Mouse (Mus musculus) small intestine, adult 2 months (tissue): ENCODE measurements around the gene Nr2c2ap.

Source experiments
- CTCF ChIP-seq: fragments of 200-500 bp; IDR thresholded peaks from 2 replicates; pipeline ENCODE4 v1.5.1; 2012; ENCODE audit warnings: low read depth, mild to moderate bottlenecking, control low read depth, inconsistent platforms, low read length, moderate library complexity, mixed read lengths; ENCODE audit not compliant: insufficient replicate concordance, insufficient read length; ENCODE audit errors: extremely low read depth
- POLR2A ChIP-seq: fragments of 200-500 bp; IDR thresholded peaks from 2 replicates; pipeline ENCODE4 v1.6.1; 2012; ENCODE audit warnings: low read depth, mild to moderate bottlenecking, control low read depth, inconsistent platforms, low read length, moderate library complexity

- no peak for TF ChIP-seq POLR2A
- peak; percentile 46; the same call in 1 of the 2 replicates for TF ChIP-seq CTCF
Observed at GRCm38 (mm10) chr8:70122863-70123262, 8.3 kb upstream of the Nr2c2ap start.
